Mouse (Mus musculus) urinary bladder, postnatal 4 days (tissue): ENCODE measurements around the gene Pstpip1.

Source experiments
- DNase-seq, 2 experiments: peaks; one replicate each; pipeline ENCODE4 v3.0.0; 2021 to 2022; ENCODE audit warnings: low spot score in 2 of 2

Pstpip1 gene

GRCm38 (mm10) chr9:56089778-56090520, at the start of gene Pstpip1:
Gene Pstpip1, plus strand, starts transcription at chr9:56089962.
- DNase-seq = peak; percentile 70 to 83

- peak; percentile 93 to 96 for DNase-seq
Observed at GRCm38 (mm10) chr9:56041372-56042180, 48.2 kb upstream of the Pstpip1 start, which contains the start of gene Rcn2. Gene Rcn2, plus strand, starts transcription at chr9:56041845.

- no peak for DNase-seq
Observed at GRCm38 (mm10) chr9:56042181-56042621, 47.6 kb upstream of the Pstpip1 start.

- DNase-seq = no peak
Observed at GRCm38 (mm10) chr9:56053796-56054195, 36.0 kb upstream of the Pstpip1 start.

- no peak for DNase-seq
Observed at GRCm38 (mm10) chr9:56056147-56056546, 33.6 kb upstream of the Pstpip1 start.

GRCm38 (mm10) chr9:56062336-56062735, 27.4 kb upstream of the Pstpip1 start:
- no peak for DNase-seq

- no peak for DNase-seq
Observed at GRCm38 (mm10) chr9:56065011-56065410, 24.8 kb upstream of the Pstpip1 start.

GRCm38 (mm10) chr9:56067964-56068363, 21.8 kb upstream of the Pstpip1 start:
- DNase-seq = no peak

GRCm38 (mm10) chr9:56068630-56069029, 21.1 kb upstream of the Pstpip1 start:
- DNase-seq = no peak

GRCm38 (mm10) chr9:56072861-56073260, 16.9 kb upstream of the Pstpip1 start:
- DNase-seq = no peak

GRCm38 (mm10) chr9:56074863-56075262, 14.9 kb upstream of the Pstpip1 start:
- DNase-seq = no peak

GRCm38 (mm10) chr9:56075264-56075663, 14.5 kb upstream of the Pstpip1 start:
- DNase-seq = peak in 1 of 2 experiments; percentile 68

GRCm38 (mm10) chr9:56075901-56076620, 13.7 kb upstream of the Pstpip1 start:
- no peak for DNase-seq

GRCm38 (mm10) chr9:56079587-56079986, 10.2 kb upstream of the Pstpip1 start:
- DNase-seq = no peak

- no peak for DNase-seq
Observed at GRCm38 (mm10) chr9:56086524-56086923, 3.2 kb upstream of the Pstpip1 start.

GRCm38 (mm10) chr9:56090546-56091225, 924 bp downstream of the Pstpip1 start:
- no peak for DNase-seq

GRCm38 (mm10) chr9:56092102-56092501, 2.3 kb downstream of the Pstpip1 start:
- no peak for DNase-seq

- DNase-seq = no peak
Observed at GRCm38 (mm10) chr9:56097584-56098298, 8.0 kb downstream of the Pstpip1 start.

GRCm38 (mm10) chr9:56100041-56100522, 10.3 kb downstream of the Pstpip1 start:
- no peak for DNase-seq

GRCm38 (mm10) chr9:56101022-56101421, 11.3 kb downstream of the Pstpip1 start:
- no peak for DNase-seq

GRCm38 (mm10) chr9:56104921-56105320, 15.2 kb downstream of the Pstpip1 start:
- no peak for DNase-seq
